Mouse (Mus musculus) heart, embryonic 11.5 days (tissue): ENCODE data around the gene C2cd4d. TPM values are rescaled to one million over a fixed set of nuclear protein-coding genes. Genes with fewer than 3 reads are reported as not detected.

Source experiments
- ATAC-seq: fragments of 200-750 bp; cut with Nextera tagmentation; replicated peaks from 2 replicates; pipeline ENCODE4 v1.8.0; 2017; ENCODE audit warnings: moderate library complexity; ENCODE audit not compliant: insufficient number of reproducible peaks, low FRiP score, low TSS enrichment
- H3K27ac ChIP-seq: fragments of 300-500 bp; sonication (generic); 2 replicates; pipeline ENCODE4 v1.5.1; 2014; ENCODE audit warnings: mild to moderate bottlenecking, low read depth, low read length
- H3K27me3 ChIP-seq: fragments of 300-500 bp; sonication (generic); 2 replicates; pipeline ENCODE4 v1.6.1; 2014; ENCODE audit warnings: mild to moderate bottlenecking, low read length, mixed read lengths; ENCODE audit not compliant: control insufficient read depth, insufficient read depth
- H3K36me3 ChIP-seq: fragments of 300-500 bp; sonication (generic); 2 replicates; pipeline ENCODE4 v1.6.1; 2014; ENCODE audit warnings: mild to moderate bottlenecking, low read length, moderate library complexity, mixed read lengths; ENCODE audit not compliant: control insufficient read depth, insufficient read depth
- H3K4me1 ChIP-seq: fragments of 300-500 bp; sonication (generic); 2 replicates; pipeline ENCODE4 v1.6.1; 2014; ENCODE audit warnings: low read length; ENCODE audit not compliant: control insufficient read depth, insufficient read depth
- H3K4me2 ChIP-seq: fragments of 300-500 bp; sonication (generic); 2 replicates; pipeline ENCODE4 v1.6.1; 2014; ENCODE audit warnings: mild to moderate bottlenecking, moderate library complexity
- H3K4me3 ChIP-seq: fragments of 300-500 bp; sonication (generic); 2 replicates; pipeline ENCODE4 v1.5.1; 2014; ENCODE audit warnings: low read depth, low read length
- H3K9ac ChIP-seq: fragments of 300-500 bp; sonication (generic); 2 replicates; pipeline ENCODE4 v1.6.1; 2014; ENCODE audit warnings: mild to moderate bottlenecking, low read depth, low read length, moderate library complexity
- H3K9me3 ChIP-seq: fragments of 300-500 bp; sonication (generic); replicated peaks from 2 replicates; pipeline ENCODE4 v1.6.1; 2016; ENCODE audit warnings: low read length; ENCODE audit not compliant: control insufficient read depth
- WGBS: fragments of 180-500 bp; shearing (Covaris S2); extraction: QIAGEN DNeasy Blood & Tissue Kit; methylation state at CpG from one replicate; pipeline ENCODE4 v1.1.7; 2014; ENCODE audit not compliant: insufficient replicate concordance; 5-methylcytosine and 5-hydroxymethylcytosine counted together
- polyA plus RNA-seq: library from polyadenylated mRNA; unstranded; fragments of >200 nt; fragmentation: Nextera tagmentation; extraction: Ambion mirVana; gene quantifications from 2 replicates; pipeline ENCODE4 v1.2.1, GENCODE M21; 2014

The C2cd4d gene
- polyA plus RNA-seq, 1 experiment from 2014 or later: 0.89 TPM

- H3K4me1 ChIP-seq: no peaks in the 10 kb centered on the region
- H3K9me3 ChIP-seq: no peaks in the 10 kb centered on the region
- H3K27ac ChIP-seq: no peak overlapping the region
- H3K27me3 ChIP-seq: peaks cover 38% of the 10 kb centered on the region
- H3K4me3 ChIP-seq: no peak overlapping the region
- no peak overlapping the region for H3K4me2 ChIP-seq
- H3K36me3 ChIP-seq: no peaks in the 10 kb centered on the region
- ATAC-seq: no peak
- no peak overlapping the region for H3K9ac ChIP-seq
- 0% methylated on average over 1 of the region's 1 CpGs for WGBS
These were observed 1.4 kb upstream of the C2cd4d start for GRCm38 (mm10) chr3:94360812-94361211.

DNA sequence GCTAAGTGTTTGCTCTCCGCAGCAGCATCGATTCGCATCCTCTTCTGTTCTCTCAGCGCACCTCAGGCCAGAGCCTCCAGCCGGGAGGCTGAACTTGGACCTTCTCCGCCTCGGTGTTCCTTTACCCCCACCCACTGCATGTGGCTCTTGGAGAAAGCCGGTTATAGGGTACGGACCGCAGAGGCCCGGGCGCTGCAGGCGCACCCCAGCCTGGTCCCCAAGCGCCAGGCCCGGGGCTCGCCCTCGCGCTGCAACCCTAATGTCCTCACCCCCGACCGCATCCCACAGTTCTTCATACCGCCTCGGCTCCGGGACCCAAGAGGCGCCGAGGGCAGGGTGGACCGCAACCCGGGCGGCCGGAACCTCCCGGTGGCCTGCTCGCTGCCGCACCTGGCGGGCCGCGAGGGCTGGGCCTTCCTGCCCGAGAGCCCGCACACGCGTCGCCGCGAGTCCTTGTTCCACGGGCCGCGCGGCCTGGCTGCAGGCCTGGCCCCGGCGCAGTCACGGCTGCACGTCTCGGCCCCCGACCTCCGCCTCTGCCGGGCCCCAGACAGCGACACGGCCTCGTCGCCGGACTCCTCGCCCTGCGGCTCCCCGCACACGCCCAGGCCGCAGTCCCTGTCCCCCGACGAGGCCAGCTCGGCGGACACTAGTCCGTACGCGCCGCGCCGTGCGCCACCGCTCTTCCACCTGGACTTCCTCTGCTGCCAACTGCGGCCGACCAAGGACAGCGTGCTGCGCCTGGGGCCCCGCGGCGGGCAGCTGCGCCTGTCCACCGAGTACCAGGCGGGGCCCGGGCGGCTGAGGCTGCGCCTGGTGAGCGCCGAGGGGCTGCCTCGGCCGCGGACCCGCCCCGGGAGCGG, 1.3 kb downstream of the C2cd4d start:
- peak overlapping the region; percentile 95 for H3K4me2 ChIP-seq
- H3K9me3 ChIP-seq: no peaks in the 10 kb centered on the region
- no peaks in the 10 kb centered on the region for H3K36me3 ChIP-seq
- no peak overlapping the region for H3K27ac ChIP-seq
- ATAC-seq: peak; percentile 53
- H3K4me3 ChIP-seq: peak overlapping the region; percentile 55
- H3K27me3 ChIP-seq: peaks cover 43% of the 10 kb centered on the region
- 4% methylated on average over 97 of the region's 97 CpGs for WGBS
- H3K9ac ChIP-seq: peak overlapping the region; percentile 70
- no peaks in the 10 kb centered on the region for H3K4me1 ChIP-seq

DNA sequence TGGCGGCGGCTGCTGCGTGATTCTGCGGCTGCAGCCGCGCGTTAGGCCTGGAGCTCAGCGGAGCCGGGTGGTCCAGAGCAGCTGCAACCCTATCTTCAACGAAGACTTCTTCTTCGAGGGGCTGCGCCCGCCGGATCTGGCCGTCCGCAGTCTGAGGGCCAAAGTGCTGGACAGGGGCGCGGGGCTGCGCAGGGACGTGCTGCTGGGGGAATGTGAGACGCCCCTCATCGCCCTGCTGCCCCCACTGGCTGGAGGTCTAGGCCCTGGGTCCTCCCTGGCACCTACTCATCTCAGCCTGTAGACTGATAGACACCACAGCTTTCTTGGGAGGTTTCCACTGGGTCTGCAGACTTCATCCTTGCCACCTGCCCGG, 1.9 kb downstream of the C2cd4d start:
- H3K4me3 ChIP-seq: peak overlapping the region; percentile 55
- H3K4me1 ChIP-seq: no peaks in the 10 kb centered on the region
- peak overlapping the region; percentile 95 for H3K4me2 ChIP-seq
- no peaks in the 10 kb centered on the region for H3K36me3 ChIP-seq
- no peaks in the 10 kb centered on the region for H3K9me3 ChIP-seq
- 5% methylated on average over 23 of the region's 23 CpGs for WGBS
- H3K27me3 ChIP-seq: peaks cover 43% of the 10 kb centered on the region
- no peak overlapping the region for H3K27ac ChIP-seq
- peak; percentile 6; the same call in 1 of the 2 replicates for ATAC-seq
- H3K9ac ChIP-seq: peak overlapping the region; percentile 70

GRCm38 (mm10) chr3:94366761-94367160, 4.5 kb downstream of the C2cd4d start:
- H3K4me3 ChIP-seq: no peak overlapping the region
- no peak overlapping the region for H3K4me2 ChIP-seq
- no peak for ATAC-seq
- H3K27ac ChIP-seq: no peak overlapping the region
- H3K4me1 ChIP-seq: peaks cover 3% of the 10 kb centered on the region; the same call in 1 of the 2 replicates
- 18% methylated on average over 3 of the region's 3 CpGs for WGBS
- no peaks in the 10 kb centered on the region for H3K36me3 ChIP-seq
- no peak overlapping the region for H3K9ac ChIP-seq
- no peaks in the 10 kb centered on the region for H3K9me3 ChIP-seq
- H3K27me3 ChIP-seq: peaks cover 35% of the 10 kb centered on the region

DNA sequence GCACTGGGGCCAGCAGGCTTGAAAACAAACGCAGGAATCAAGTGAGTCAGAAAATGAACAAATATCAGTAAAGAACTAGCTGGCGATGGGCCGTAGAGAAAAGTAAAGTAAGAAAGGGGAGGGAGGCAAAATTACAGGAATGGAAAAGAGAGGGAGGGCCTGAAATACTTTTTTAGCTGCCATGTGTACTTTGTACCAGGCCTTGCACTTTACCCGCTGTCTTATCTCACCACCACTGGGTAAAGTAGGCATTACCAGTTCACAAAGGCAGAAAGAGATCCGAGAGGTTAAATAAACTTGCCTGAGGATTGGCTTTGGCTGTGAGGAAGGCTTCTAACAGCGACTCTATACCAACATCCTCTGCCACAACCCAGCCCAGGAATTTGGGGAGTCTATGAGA, 5.3 kb downstream of the C2cd4d start:
- no peak overlapping the region for H3K4me3 ChIP-seq
- 75% methylated on average over 6 of the region's 6 CpGs for WGBS
- no peak overlapping the region for H3K9ac ChIP-seq
- H3K36me3 ChIP-seq: no peaks in the 10 kb centered on the region
- peaks cover 3% of the 10 kb centered on the region; the same call in 1 of the 2 replicates for H3K4me1 ChIP-seq
- no peaks in the 10 kb centered on the region for H3K9me3 ChIP-seq
- no peak overlapping the region for H3K27ac ChIP-seq
- H3K27me3 ChIP-seq: peaks cover 29% of the 10 kb centered on the region
- no peak for ATAC-seq
- no peak overlapping the region for H3K4me2 ChIP-seq

DNA sequence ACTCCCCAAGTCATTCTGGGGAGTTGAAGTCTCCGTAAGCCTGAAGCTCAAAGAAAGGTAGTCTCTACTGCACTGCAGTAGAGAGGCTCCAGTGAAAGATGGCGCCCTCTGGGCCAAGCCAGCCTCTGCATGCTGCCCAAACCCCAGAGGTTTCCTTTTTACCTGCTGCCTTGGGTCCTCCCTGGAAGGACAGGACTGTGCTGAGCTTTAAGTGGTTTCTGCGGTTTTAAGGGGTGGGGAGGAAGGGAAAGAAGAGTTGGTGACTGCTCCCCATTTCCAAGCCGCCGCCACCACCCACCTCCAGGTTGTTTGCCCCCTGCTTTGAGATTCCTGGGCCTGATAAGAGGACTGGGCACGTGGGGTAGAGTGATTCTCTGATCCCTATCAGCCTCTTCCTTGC, 6.4 kb downstream of the C2cd4d start:
- H3K4me2 ChIP-seq: no peak overlapping the region
- no peaks in the 10 kb centered on the region for H3K9me3 ChIP-seq
- H3K4me1 ChIP-seq: peaks cover 10% of the 10 kb centered on the region
- no peak overlapping the region for H3K9ac ChIP-seq
- ATAC-seq: no peak
- no peak overlapping the region for H3K4me3 ChIP-seq
- no peak overlapping the region for H3K27ac ChIP-seq
- 55% methylated on average over 6 of the region's 6 CpGs for WGBS
- H3K36me3 ChIP-seq: no peaks in the 10 kb centered on the region
- H3K27me3 ChIP-seq: peaks cover 27% of the 10 kb centered on the region

- Histone ChIP-seq H3K27me3 (peaks cover 23% of the 10 kb centered on the region), H3K36me3 (no peaks in the 10 kb centered on the region), H3K27ac (no peak overlapping the region), H3K4me3 (no peak overlapping the region), H3K9me3 (no peaks in the 10 kb centered on the region), H3K4me1 (peaks cover 12% of the 10 kb centered on the region), H3K4me2 (no peak overlapping the region), H3K9ac (no peak overlapping the region)
- ATAC-seq: no peak
- 17% methylated on average over 2 of the region's 2 CpGs for WGBS
These were observed 7.5 kb downstream of the C2cd4d start for GRCm38 (mm10) chr3:94369709-94370108.

DNA sequence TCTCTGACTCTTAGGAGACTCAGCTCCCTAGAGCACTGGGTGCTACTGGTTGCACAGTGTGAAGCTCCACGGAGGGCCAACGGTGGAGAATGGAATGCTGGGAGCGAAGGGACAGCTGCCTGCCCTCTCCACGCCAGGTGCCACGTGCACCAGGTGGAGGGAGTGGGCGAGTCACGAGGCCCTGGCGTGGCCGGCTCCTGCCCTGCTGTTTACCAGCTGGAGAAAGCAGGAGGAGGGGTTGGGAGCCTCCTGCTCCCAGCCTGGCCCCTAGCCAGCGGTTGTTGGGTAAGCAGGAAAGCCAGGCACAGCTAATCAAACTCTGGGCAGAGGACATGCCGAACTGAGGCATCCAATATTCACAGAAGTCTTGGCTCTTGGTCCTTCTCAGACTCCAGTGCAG, 9.4 kb downstream of the C2cd4d start:
- ATAC-seq: peak; percentile 33; the same call in 1 of the 2 replicates
- peak overlapping the region; percentile 49; the same call in 1 of the 2 replicates for H3K9ac ChIP-seq
- 2% methylated on average over 11 of the region's 11 CpGs for WGBS
- H3K4me1 ChIP-seq: peaks cover 12% of the 10 kb centered on the region
- no peaks in the 10 kb centered on the region for H3K36me3 ChIP-seq
- peak overlapping the region; percentile 11; the same call in 1 of the 2 replicates for H3K4me3 ChIP-seq
- peak overlapping the region; percentile 56 for H3K4me2 ChIP-seq
- H3K27ac ChIP-seq: no peak overlapping the region
- no peaks in the 10 kb centered on the region for H3K9me3 ChIP-seq
- peaks cover 18% of the 10 kb centered on the region for H3K27me3 ChIP-seq
